Mouse (Mus musculus) stomach, embryonic 16.5 days (tissue): Measurements from ENCODE around the gene Otog. TPM values are rescaled to one million over a fixed set of nuclear protein-coding genes. Genes with fewer than 3 reads are reported as not detected.

Experiments
- ATAC-seq: fragments of 200-750 bp; cut with Nextera tagmentation; 2 replicates; pipeline ENCODE4 v1.8.0; 2017; ENCODE audit warnings: moderate number of reproducible peaks, moderate TSS enrichment; ENCODE audit not compliant: insufficient read depth, low FRiP score
- H3K27ac ChIP-seq: fragments of 300-500 bp; sonication (generic); 2 replicates; pipeline ENCODE4 v1.5.1; 2014; ENCODE audit warnings: low read length
- H3K27me3 ChIP-seq: fragments of 300-500 bp; sonication (generic); 2 replicates; pipeline ENCODE4 v1.6.1; 2014; ENCODE audit warnings: low read length, control low read depth, mixed read lengths; ENCODE audit not compliant: control insufficient read depth, insufficient read depth
- H3K36me3 ChIP-seq: fragments of 300-500 bp; sonication (generic); 2 replicates; pipeline ENCODE4 v1.6.1; 2014; ENCODE audit warnings: low read length; ENCODE audit not compliant: control insufficient read depth, insufficient read depth
- H3K4me1 ChIP-seq: fragments of 300-500 bp; sonication (generic); 2 replicates; pipeline ENCODE4 v1.6.1; 2014; ENCODE audit warnings: low read length, control low read depth, mixed read lengths; ENCODE audit not compliant: control insufficient read depth, insufficient read depth
- H3K4me2 ChIP-seq: fragments of 300-500 bp; sonication (generic); 2 replicates; pipeline ENCODE4 v1.6.1; 2014; ENCODE audit warnings: low read depth, low read length, mixed read lengths
- H3K4me3 ChIP-seq: fragments of 300-500 bp; sonication (generic); replicated peaks from 2 replicates; pipeline ENCODE4 v1.5.1; 2014; ENCODE audit warnings: mild to moderate bottlenecking, low read length
- H3K9ac ChIP-seq: fragments of 300-500 bp; sonication (generic); 2 replicates; pipeline ENCODE4 v1.6.1; 2014; ENCODE audit warnings: low read length
- H3K9me3 ChIP-seq: fragments of 300-500 bp; sonication (generic); replicated peaks from 2 replicates; pipeline ENCODE4 v1.6.1; 2016; ENCODE audit warnings: low read length, control low read depth; ENCODE audit not compliant: control insufficient read depth
- WGBS: fragments of 180-500 bp; shearing (Covaris S2); extraction: QIAGEN DNeasy Blood & Tissue Kit; methylation state at CpG from one replicate; pipeline ENCODE4 v1.1.7; 2014; 5-methylcytosine and 5-hydroxymethylcytosine counted together
- polyA plus RNA-seq: library from polyadenylated mRNA; unstranded; fragments of >200 nt; fragmentation: Nextera tagmentation; extraction: Ambion mirVana; gene quantifications from 2 replicates; pipeline ENCODE4 v1.2.1, GENCODE M21; 2015

The Otog gene
- polyA plus RNA-seq, 1 experiment from 2014 or later: 0.01 TPM

- WGBS: 51% methylated on average over 6 of the region's 6 CpGs
- Histone ChIP-seq H3K27ac (no peak overlapping the region), H3K4me1 (no peaks in the 10 kb centered on the region), H3K9me3 (no peaks in the 10 kb centered on the region), H3K9ac (no peak overlapping the region), H3K4me2 (no peak overlapping the region), H3K4me3 (no peak overlapping the region), H3K36me3 (no peaks in the 10 kb centered on the region), H3K27me3 (no peaks in the 10 kb centered on the region)
- no peak for ATAC-seq
Observed at GRCm38 (mm10) chr7:46296330-46296729, 55.5 kb downstream of the Otog start.

DNA sequence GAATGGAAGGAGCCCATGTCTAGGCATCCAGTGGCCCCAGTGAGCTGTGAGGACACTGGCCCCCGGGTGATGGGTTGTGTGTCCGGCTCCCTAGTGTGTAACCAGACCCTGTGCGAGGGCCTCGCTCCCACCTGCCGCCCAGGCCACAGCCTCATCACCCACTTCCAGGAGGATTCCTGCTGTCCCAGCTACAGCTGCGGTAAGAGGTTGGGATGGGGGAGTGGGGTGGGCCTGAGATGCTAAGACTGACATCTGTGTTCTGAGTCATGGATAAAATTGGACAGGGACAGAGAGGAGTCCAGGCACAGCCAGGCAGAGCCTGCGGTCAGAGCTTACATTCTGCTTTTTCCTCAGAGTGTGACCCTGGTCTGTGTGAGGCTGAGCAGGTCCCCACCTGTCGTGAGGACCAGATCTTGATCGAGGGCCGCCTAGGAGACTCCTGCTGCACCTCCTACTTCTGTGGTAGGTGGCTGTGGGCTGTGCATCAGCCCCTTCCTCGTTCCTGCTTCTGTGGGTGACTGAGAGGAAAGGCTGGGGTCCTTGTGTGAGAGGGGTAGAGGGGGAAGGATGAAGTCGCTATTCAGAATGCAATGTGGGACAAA is 60.3 kb downstream of the Otog start:
- no peak overlapping the region for H3K4me3 ChIP-seq
- H3K4me2 ChIP-seq: no peak overlapping the region
- no peak overlapping the region for H3K9ac ChIP-seq
- H3K36me3 ChIP-seq: no peaks in the 10 kb centered on the region
- no peak overlapping the region for H3K27ac ChIP-seq
- H3K9me3 ChIP-seq: no peaks in the 10 kb centered on the region
- WGBS: 73% methylated on average over 12 of the region's 12 CpGs
- H3K4me1 ChIP-seq: no peaks in the 10 kb centered on the region
- no peaks in the 10 kb centered on the region for H3K27me3 ChIP-seq
- no peak for ATAC-seq

GRCm38 (mm10) chr7:46313486-46313885 is 72.7 kb downstream of the Otog start:
- ATAC-seq: no peak
- Histone ChIP-seq H3K9ac (no peak overlapping the region), H3K4me2 (no peak overlapping the region), H3K36me3 (no peaks in the 10 kb centered on the region), H3K27me3 (no peaks in the 10 kb centered on the region), H3K27ac (no peak overlapping the region), H3K9me3 (no peaks in the 10 kb centered on the region), H3K4me1 (0 out of 2 replicates have a peak, but pooled peaks cover 8% of the 10 kb centered on the region), H3K4me3 (no peak overlapping the region)
- 51% methylated on average over 6 of the region's 6 CpGs for WGBS

GRCm38 (mm10) chr7:46314220-46315009 is 73.6 kb downstream of the Otog start:
- no peak overlapping the region for H3K4me2 ChIP-seq
- no peak overlapping the region for H3K4me3 ChIP-seq
- H3K4me1 ChIP-seq: 0 out of 2 replicates have a peak, but pooled peaks cover 8% of the 10 kb centered on the region
- no peaks in the 10 kb centered on the region for H3K36me3 ChIP-seq
- H3K9me3 ChIP-seq: no peaks in the 10 kb centered on the region
- no peaks in the 10 kb centered on the region for H3K27me3 ChIP-seq
- WGBS: 33% methylated on average over 3 of the region's 6 CpGs
- ATAC-seq: no peak
- no peak overlapping the region for H3K9ac ChIP-seq
- H3K27ac ChIP-seq: no peak overlapping the region

DNA sequence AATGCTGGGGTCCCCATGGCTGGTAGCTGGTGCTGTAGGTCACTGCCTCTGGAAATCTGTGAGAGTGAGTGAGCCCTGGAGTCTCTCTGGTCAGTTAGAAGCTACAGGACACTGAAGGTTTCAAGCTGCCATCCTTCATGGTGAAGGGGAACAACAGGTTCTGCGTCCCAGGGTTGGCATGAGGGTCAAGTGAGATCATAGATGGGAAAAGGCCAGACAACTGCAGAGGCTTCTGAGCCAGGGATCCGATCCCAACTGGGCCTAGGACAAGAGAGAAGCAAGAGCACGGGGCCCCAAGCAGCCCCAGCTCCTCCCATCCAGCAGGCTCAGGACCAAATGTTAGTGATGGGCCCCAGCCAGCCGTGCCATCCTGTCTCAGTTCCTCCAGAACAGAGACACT is 74.9 kb downstream of the Otog start:
- Histone ChIP-seq H3K27ac (no peak overlapping the region), H3K36me3 (no peaks in the 10 kb centered on the region), H3K9me3 (no peaks in the 10 kb centered on the region), H3K4me2 (no peak overlapping the region), H3K4me3 (no peak overlapping the region), H3K4me1 (0 out of 2 replicates have a peak, but pooled peaks cover 8% of the 10 kb centered on the region), H3K9ac (no peak overlapping the region), H3K27me3 (no peaks in the 10 kb centered on the region)
- 60% methylated on average over 4 of the region's 4 CpGs for WGBS
- no peak for ATAC-seq

- Histone ChIP-seq H3K4me1 (0 out of 2 replicates have a peak, but pooled peaks cover 8% of the 10 kb centered on the region), H3K9me3 (no peaks in the 10 kb centered on the region), H3K27me3 (no peaks in the 10 kb centered on the region), H3K4me3 (no peak overlapping the region), H3K36me3 (no peaks in the 10 kb centered on the region), H3K27ac (no peak overlapping the region), H3K9ac (no peak overlapping the region), H3K4me2 (no peak overlapping the region)
- 13% methylated on average over 7 of the region's 7 CpGs for WGBS
- peak; percentile 66 for ATAC-seq
Observed at GRCm38 (mm10) chr7:46316948-46317347, 76.2 kb downstream of the Otog start.

DNA sequence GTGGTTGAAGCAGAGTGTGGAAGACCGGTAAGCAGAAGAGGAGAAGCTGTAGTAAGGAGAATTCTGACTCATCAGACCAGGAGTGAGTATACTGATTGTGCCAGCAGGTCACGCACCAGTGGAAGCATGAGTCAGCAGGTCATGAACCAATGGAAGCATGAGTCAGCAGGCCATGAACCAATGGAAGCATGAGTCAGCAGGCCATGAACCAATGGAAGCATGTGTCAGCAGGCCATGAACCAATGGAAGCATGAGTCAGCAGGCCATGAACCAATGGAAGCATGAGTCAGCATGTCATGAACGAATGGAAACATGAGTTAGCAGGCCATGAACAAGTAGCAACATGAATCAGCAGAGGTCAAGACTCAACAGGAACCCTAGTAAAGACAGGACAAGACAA is 80.5 kb downstream of the Otog start:
- no peaks in the 10 kb centered on the region for H3K36me3 ChIP-seq
- no peak overlapping the region for H3K9ac ChIP-seq
- no peak overlapping the region for H3K4me3 ChIP-seq
- 0 out of 2 replicates have a peak, but pooled peaks cover 6% of the 10 kb centered on the region for H3K4me1 ChIP-seq
- ATAC-seq: no peak
- 79% methylated on average over 3 of the region's 3 CpGs for WGBS
- no peak overlapping the region for H3K4me2 ChIP-seq
- H3K27ac ChIP-seq: no peak overlapping the region
- no peaks in the 10 kb centered on the region for H3K27me3 ChIP-seq
- H3K9me3 ChIP-seq: no peaks in the 10 kb centered on the region

- H3K36me3 ChIP-seq: no peaks in the 10 kb centered on the region
- WGBS: 49% methylated on average over 4 of the region's 4 CpGs
Observed at GRCm38 (mm10) chr7:46327896-46328295, 87.1 kb downstream of the Otog start.

GRCm38 (mm10) chr7:46337397-46337796 is 96.6 kb downstream of the Otog start:
- Histone ChIP-seq H3K27ac (no peak overlapping the region), H3K4me3 (no peak overlapping the region), H3K9ac (no peak overlapping the region), H3K9me3 (no peaks in the 10 kb centered on the region), H3K27me3 (no peaks in the 10 kb centered on the region), H3K4me2 (no peak overlapping the region), H3K4me1 (no peaks in the 10 kb centered on the region), H3K36me3 (no peaks in the 10 kb centered on the region)
- no peak for ATAC-seq
- 88% methylated on average over 9 of the region's 9 CpGs for WGBS

More at GRCm38 (mm10) chr7:46327896-46328295, 87.1 kb downstream of the Otog start:
- no peak overlapping the region for H3K9ac ChIP-seq
- no peaks in the 10 kb centered on the region for H3K4me1 ChIP-seq
- ATAC-seq: no peak
- H3K4me2 ChIP-seq: no peak overlapping the region
- H3K9me3 ChIP-seq: no peaks in the 10 kb centered on the region
- H3K4me3 ChIP-seq: no peak overlapping the region
- no peak overlapping the region for H3K27ac ChIP-seq
- H3K27me3 ChIP-seq: no peaks in the 10 kb centered on the region
